Mouse (Mus musculus) mesoderm, embryonic 11.5 days (tissue): ENCODE measurements at regions not wholly inside any gene's neighbourhood (a gene's known extent, or its start where the extent isn't known, plus 50 kb on each side); places are given as distances from the start of the nearest gene placed in this dataset.

ENCODE experiments used
- DNase-seq: peaks from one replicate; pipeline ENCODE4 v3.0.0-alpha.2; 2012; ENCODE audit warnings: low read depth, low spot score

- no peak for DNase-seq
Measured at GRCm38 (mm10) chr13:82849037-82849436, 654.8 kb upstream of the Mef2c start.

DNA sequence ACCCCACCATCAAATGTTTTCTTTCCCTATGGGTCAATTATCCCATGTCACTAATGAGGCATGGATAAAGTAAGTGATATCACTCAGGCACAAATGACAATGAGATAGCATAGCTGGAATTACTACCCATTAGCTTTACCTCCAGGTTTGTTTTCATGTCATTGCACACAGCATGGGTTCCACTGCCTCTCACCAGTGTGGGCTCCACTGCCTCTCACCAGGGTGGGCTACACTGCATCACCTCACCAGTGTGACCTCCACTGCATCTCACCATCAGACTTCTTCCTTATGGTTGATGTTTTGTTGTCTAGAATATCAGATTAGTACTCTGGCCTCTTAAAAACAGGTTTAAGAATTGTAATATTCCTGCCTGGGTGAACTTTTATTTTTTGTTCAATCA, 634.0 kb upstream of the Mef2c start:
- no peak for DNase-seq

DNA sequence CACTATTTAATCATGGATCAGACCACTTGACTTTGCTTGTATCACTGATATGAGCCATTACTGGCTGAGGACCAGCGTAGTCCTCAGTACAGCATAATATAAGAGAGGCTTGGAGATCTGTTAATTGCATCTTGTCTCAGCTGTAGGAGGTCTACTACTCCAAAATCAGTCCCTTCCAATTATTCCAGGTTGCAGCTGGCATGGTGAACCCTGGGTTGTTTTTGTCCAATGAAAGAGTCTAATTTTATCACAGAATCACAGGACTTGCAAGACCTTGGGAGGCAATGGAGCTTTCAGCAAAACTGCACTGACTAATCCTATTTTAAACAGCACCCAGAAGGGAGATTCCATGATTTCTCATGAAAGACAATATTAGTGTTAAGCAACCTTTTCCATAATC, 629.7 kb upstream of the Mef2c start:
- DNase-seq, result no peak

DNA sequence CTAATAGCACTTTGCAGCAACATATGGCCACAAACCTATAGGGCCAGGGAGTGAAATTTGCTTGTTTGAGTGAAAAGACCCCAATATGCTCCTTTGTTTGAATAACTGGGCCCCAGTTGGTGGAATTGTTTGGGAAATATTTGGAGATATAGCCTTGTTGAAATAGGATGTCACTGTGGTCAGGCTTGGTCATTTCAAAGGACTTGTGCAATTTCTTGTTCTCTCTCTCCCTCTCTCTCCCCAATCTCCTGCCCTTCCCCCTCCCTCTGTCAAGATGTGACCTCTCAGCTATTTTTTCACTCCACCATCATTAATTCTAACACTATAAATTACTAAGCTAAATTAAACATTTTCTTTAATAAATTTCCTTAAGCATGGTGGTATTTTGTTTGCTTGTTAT, 620.5 kb upstream of the Mef2c start:
- DNase-seq, result no peak

DNA sequence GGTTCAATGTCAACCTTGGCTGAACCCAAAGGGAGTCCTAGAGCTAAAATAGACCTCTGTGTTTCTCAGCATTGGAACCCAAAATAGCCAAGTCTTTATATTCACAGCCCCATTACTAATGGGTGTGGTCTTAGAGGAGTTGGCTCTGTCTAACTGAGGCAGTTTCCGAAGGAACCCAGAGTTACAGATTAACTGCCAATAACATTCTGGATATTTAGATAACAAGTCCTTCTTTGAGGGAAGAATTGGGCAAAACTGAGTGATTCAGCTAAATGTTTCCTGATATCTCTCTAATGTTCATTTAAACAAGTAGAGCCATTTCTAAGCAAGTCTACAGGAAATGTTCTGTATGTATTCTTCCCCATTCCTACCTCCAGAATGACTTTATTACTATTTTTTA, 615.1 kb upstream of the Mef2c start:
- no peak for DNase-seq

DNA sequence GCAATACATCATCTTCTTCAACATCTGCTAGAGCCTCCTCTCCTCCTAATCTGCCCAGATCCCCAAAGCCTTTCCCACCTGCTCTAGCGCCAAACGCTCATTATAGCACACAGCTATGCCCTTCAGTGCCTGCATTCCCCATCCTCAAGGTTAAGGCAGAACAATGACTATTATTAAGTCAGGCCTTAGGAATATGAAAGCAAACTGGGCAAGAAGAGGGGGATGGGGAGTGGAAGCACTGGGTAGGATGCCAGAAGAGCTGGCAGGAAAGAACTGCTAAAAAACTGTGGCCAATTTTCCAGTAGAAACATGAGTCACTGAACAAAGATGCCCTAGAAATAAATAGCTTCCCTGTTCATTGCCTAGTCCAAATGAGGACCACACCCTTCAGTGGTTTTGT, 611.1 kb upstream of the Mef2c start:
- DNase-seq, result no peak

DNA sequence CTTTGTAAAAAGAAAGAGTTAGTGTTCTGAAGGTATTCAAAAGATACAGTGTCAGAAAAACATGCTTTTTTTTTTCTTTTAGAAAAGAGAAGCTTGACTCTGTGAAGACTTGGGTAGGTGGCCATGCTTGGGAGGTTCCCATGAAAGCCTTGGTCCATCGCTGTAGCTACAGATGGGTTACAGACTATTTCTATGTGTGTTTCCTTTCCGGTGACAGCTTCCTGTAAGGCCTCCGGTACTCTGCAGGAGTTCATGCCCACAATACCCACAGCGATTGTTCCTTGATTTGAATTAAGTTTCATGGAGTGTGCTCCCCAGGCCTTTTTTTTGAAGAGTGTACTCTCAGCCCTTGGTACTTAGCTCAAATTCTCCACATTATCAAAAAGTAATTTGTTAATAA, 604.1 kb upstream of the Mef2c start:
- DNase-seq, result no peak

GRCm38 (mm10) chr13:82902160-82902559, 601.7 kb upstream of the Mef2c start:
- DNase-seq, result no peak

GRCm38 (mm10) chr13:82903637-82904036, 600.2 kb upstream of the Mef2c start:
- no peak for DNase-seq

- DNase-seq, result no peak
Measured at GRCm38 (mm10) chr13:82907689-82908088, 596.1 kb upstream of the Mef2c start.

- no peak for DNase-seq
Measured at GRCm38 (mm10) chr13:82909151-82909550, 594.7 kb upstream of the Mef2c start.

GRCm38 (mm10) chr13:82912859-82913258, 591.0 kb upstream of the Mef2c start:
- no peak for DNase-seq

DNA sequence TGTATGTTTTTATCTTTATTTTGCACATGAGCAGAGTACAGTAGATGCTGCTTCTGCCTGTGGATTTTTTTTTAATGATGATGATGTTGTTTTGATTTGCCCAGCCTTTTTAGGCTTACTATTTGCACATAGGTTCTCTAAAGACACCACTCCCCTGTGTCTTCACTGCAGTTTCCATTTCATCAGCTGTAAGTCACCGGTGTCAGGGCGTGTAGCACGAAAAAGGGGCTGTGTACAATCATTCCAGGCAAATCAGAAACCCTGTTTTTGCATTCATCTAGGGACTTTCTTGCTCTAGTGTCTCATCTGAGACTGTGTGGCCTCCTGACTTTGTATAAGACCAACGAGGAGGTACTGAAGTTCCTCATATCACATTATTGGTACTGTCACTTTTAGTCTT, 588.6 kb upstream of the Mef2c start:
- no peak for DNase-seq

- DNase-seq, result no peak
Measured at GRCm38 (mm10) chr13:82930010-82930409, 573.8 kb upstream of the Mef2c start.

DNA sequence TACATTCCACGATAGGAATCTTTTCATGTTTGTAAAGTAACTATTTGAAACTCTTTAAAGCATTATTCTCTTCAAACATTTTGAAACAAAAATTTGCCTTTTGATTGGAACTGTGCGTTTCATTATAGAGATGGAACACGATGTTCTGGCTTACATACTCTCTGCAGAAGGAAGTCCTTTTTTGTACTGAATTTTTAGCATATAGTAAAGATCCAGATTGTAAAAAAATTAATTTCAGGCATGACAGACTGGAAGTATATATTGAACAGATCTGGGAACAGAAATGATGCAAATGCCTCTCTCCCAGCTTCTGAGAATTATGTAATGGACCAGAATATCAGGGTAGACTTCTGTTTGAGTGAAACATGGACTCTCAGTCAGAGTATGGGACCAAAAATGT, 566.0 kb upstream of the Mef2c start:
- no peak for DNase-seq

DNA sequence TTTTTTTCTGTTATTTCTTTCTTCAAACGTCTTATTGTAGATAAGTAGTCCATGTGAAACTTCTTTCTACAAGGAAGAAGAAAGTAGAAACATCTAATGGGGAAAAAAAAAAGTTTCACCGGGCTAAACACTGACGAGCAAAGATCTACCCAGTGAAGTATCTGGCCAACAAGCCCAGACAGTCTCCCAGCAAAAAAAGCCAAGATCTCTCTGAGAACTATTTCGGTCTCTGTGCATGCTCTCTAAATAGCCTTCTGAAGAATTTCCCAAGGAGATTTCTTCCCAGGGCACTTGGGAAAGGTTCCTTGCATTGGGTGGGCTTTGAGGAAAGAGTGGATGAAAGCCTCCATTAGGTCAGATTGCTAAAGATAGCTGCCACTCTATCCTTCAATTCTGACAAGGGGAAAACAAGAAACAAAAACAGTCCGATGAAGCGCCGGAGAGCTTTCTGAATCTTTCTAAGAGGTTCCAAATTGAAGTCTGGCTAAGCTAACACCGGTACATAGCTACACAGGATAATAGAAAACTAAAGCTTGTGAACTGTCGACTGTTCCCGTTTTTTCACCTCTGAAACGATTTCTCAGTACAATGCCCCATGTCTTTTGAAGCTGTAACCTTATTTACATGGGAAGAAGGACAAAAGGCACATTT, 561.0 kb upstream of the Mef2c start:
- DNase-seq, result no peak

- DNase-seq, result no peak
Measured at GRCm38 (mm10) chr13:82946931-82947330, 556.9 kb upstream of the Mef2c start.

DNA sequence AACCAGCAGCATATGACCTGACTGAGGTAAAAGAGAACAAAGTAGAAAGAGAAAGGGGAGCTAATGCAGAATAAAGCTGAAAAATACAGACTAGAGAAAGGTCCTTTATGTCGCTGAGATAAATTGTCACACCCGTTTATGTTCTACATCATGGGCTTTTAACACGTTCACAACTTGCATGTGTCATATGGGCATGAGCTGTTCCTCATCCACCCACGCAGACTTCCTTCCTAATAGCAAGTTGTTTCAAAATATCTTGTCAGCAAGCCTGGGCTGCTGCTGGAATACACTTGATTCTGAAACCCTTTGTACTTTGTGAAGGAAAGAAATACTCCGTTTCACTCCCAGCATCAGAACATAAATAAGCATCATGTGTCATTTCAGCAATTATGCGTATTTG, 554.3 kb upstream of the Mef2c start:
- DNase-seq, result no peak

- no peak for DNase-seq
Measured at GRCm38 (mm10) chr13:82962333-82962732, 541.5 kb upstream of the Mef2c start.

GRCm38 (mm10) chr13:82971722-82972121, 532.1 kb upstream of the Mef2c start:
- no peak for DNase-seq

DNA sequence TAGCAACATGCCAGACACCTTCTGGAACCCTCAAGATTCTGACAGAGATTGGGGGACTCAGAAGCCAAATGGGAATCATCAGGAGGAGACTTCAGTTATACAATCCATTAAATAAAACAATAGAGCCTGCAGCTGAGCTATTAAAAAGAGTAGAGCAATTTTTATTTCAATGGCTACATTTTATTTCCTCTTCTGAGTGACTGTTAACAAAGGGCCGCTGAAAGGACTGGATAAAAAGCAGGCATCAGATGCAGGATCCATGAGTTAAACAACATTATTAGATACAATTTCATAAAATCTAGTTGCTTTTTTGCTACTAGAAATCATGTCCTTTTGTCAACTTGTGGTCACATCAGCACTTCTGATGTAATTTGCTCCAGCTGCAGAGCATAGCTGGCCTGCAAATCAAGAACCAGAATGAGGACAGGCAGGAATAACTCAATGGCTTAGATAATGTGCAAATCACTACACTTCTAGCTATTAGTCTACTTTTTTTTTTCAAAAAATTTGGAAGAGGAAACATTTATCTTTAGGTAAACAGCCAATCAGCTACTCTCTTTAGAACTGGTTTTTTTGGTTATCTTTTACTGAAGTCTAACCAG, 529.5 kb upstream of the Mef2c start:
- no peak for DNase-seq

DNA sequence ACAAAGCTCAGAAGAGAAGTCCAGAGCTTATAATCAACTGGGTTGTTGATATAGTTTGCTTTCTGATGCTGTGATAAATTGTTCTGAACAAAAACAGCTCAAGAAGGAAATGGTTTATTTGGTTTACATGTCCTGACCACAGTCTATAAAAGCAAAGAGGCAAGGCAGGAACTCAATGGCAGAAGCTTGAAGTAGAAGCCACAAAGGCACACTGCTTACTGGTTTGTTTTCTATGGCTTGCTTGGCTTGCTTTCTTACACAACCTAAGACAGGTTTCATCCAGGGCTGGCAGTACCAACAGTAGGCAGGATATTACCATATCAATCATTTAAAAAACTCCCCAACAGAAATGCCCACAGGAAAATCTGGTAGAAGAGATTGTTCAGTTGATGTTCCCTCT, 502.7 kb upstream of the Mef2c start:
- no peak for DNase-seq

DNA sequence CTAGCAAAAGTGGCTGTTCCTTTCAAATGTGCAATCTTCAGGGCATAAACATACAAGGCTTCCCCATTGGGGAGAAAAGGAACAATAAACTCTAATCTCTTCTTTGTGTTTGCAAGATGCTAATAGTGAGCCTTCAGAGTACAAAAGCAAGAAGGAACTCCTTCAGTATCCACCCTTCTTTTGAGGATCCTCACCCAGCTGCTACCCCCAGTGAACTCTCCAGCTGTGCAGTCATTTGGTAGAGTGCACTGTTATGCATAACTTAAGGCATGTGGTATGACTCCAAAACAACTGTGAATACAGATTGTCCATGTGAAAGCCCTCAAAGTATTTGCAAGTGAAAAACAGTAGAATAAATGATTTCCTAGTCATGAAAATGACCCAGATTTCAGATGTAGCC, 487.1 kb upstream of the Mef2c start:
- no peak for DNase-seq

- peak; percentile 2 for DNase-seq
Measured at GRCm38 (mm10) chr13:83020829-83021228, 483.0 kb upstream of the Mef2c start.
